Mouse (Mus musculus): ENCODE measurements around the gene Grik4. TPM values are rescaled to one million over a fixed set of nuclear protein-coding genes. Genes with fewer than 3 reads are reported as not detected.

Gene Grik4
- total RNA-seq, 1 experiment = 0.22 TPM

- Histone ChIP-seq H3K9ac (ENCODE audit: insufficient read depth, low read depth, low read length, poor library complexity, severe bottlenecking) (no peak overlapping the region), H3K27ac (ENCODE audit: insufficient read depth, low read depth, low read length, poor library complexity, severe bottlenecking) (no peak overlapping the region), H3K36me3 (ENCODE audit: control insufficient read depth, insufficient read depth, low read length, poor library complexity, severe bottlenecking) (no peaks in the 10 kb centered on the region), H3K9me3 (ENCODE audit: control insufficient read depth, insufficient read depth, low read depth, low read length) (0 out of 2 replicates have a peak, but pooled peaks cover 2% of the 10 kb centered on the region), H3K4me3 (ENCODE audit: insufficient read depth in 1 of 2, low read depth in 1 of 2, low read length in 2 of 2, poor library complexity in 1 of 2, severe bottlenecking in 1 of 2) (no peak overlapping the region), H3K4me1 (ENCODE audit: control insufficient read depth in 2 of 2, insufficient read depth in 2 of 2, low read length in 2 of 2, poor library complexity in 1 of 2) (peaks cover 0 to 2% of the 10 kb centered on the region in 2 experiments; a peak in 1 of 4 replicates)
- in situ Hi-C loops (cut with MboI; ENCODE audit: low sequenced_read_pairs in 2 of 2, unreplicated experiment in 2 of 2) = no loop called here
- DNase-seq (ENCODE audit: low read depth, low spot score) = peak; percentile 35
- TF ChIP-seq HCFC1 (IDR thresholded peaks at IDR 0.05; ENCODE audit: borderline replicate concordance, insufficient read depth, low read length) (no peak), ZNF384 (IDR thresholded peaks at IDR 0.05; ENCODE audit: low read depth, low read length) (no peak), CHD2 (IDR thresholded peaks at IDR 0.05; ENCODE audit: low read depth, low read length) (no peak), MAFK (IDR thresholded peaks at IDR 0.05; ENCODE audit: insufficient read depth, low read depth, low read length) (no peak), ZC3H11A (IDR thresholded peaks at IDR 0.05; ENCODE audit: borderline replicate concordance, low read depth, low read length) (no peak)
Observed at GRCm38 (mm10) chr9:42512312-42512711, 432.0 kb downstream of the Grik4 start.

- TF ChIP-seq MAFK (IDR thresholded peaks at IDR 0.05; ENCODE audit: insufficient read depth, low read depth, low read length) = no peak
- TF ChIP-seq ZNF384 (IDR thresholded peaks at IDR 0.05; ENCODE audit: low read depth, low read length) = no peak
- TF ChIP-seq HCFC1 (IDR thresholded peaks at IDR 0.05; ENCODE audit: borderline replicate concordance, insufficient read depth, low read length) = no peak
- TF ChIP-seq ZC3H11A (IDR thresholded peaks at IDR 0.05; ENCODE audit: borderline replicate concordance, low read depth, low read length) = no peak
- TF ChIP-seq CHD2 (IDR thresholded peaks at IDR 0.05; ENCODE audit: low read depth, low read length) = no peak
- Histone ChIP-seq H3K27ac (ENCODE audit: insufficient read depth, low read depth, low read length, poor library complexity, severe bottlenecking) (no peak overlapping the region), H3K4me3 (ENCODE audit: insufficient read depth in 1 of 2, low read depth in 1 of 2, low read length in 2 of 2, poor library complexity in 1 of 2, severe bottlenecking in 1 of 2) (no peak overlapping the region), H3K9me3 (ENCODE audit: control insufficient read depth, insufficient read depth, low read depth, low read length) (0 out of 2 replicates have a peak, but pooled peaks cover 2% of the 10 kb centered on the region), H3K36me3 (ENCODE audit: control insufficient read depth, insufficient read depth, low read length, poor library complexity, severe bottlenecking) (no peaks in the 10 kb centered on the region), H3K9ac (ENCODE audit: insufficient read depth, low read depth, low read length, poor library complexity, severe bottlenecking) (no peak overlapping the region), H3K4me1 (ENCODE audit: control insufficient read depth in 2 of 2, insufficient read depth in 2 of 2, low read length in 2 of 2, poor library complexity in 1 of 2) (peaks cover 0 to 2% of the 10 kb centered on the region in 2 experiments; a peak in 1 of 4 replicates)
- DNase-seq (ENCODE audit: low read depth, low spot score) = no peak
- in situ Hi-C loops (cut with MboI; ENCODE audit: low sequenced_read_pairs in 2 of 2, unreplicated experiment in 2 of 2) = no loop called here
Observed at GRCm38 (mm10) chr9:42508235-42508634, 436.1 kb downstream of the Grik4 start.

- H3K9ac ChIP-seq (ENCODE audit: insufficient read depth, low read depth, low read length, poor library complexity, severe bottlenecking) = no peak within 1 kb of the TSS
- no peak within 1 kb of the TSS for H3K4me3 ChIP-seq (ENCODE audit: insufficient read depth in 1 of 2, low read depth in 1 of 2, low read length in 2 of 2, poor library complexity in 1 of 2, severe bottlenecking in 1 of 2)
- in situ Hi-C loops (cut with MboI; ENCODE audit: low sequenced_read_pairs in 2 of 2, unreplicated experiment in 2 of 2) = no loop called here
- peaks cover 0 to 2% of the 10 kb centered on the region in 2 experiments; a peak in 1 of 4 replicates for H3K4me1 ChIP-seq (ENCODE audit: control insufficient read depth in 2 of 2, insufficient read depth in 2 of 2, low read length in 2 of 2, poor library complexity in 1 of 2)
- no peak within 1 kb of the TSS for H3K27ac ChIP-seq (ENCODE audit: insufficient read depth, low read depth, low read length, poor library complexity, severe bottlenecking)
- DNase-seq (ENCODE audit: low read depth, low spot score) = no peak
- 0 out of 2 replicates have a peak, but pooled peaks cover 2% of the 10 kb centered on the region for H3K9me3 ChIP-seq (ENCODE audit: control insufficient read depth, insufficient read depth, low read depth, low read length)
- TF ChIP-seq ZNF384 (IDR thresholded peaks at IDR 0.05; ENCODE audit: low read depth, low read length) = no peak
- H3K36me3 ChIP-seq (ENCODE audit: control insufficient read depth, insufficient read depth, low read length, poor library complexity, severe bottlenecking) = no peaks in the 10 kb centered on the region
Observed at GRCm38 (mm10) chr9:42507709-42508108, 436.6 kb downstream of the Grik4 start, which contains the start of gene Tbcel. TSS of gene Tbcel (minus strand) at chr9:42507809.

GRCm38 (mm10) chr9:42507022-42507421 lies 437.3 kb downstream of the Grik4 start:
- H3K9me3 ChIP-seq (ENCODE audit: control insufficient read depth, insufficient read depth, low read depth, low read length) = 0 out of 2 replicates have a peak, but pooled peaks cover 2% of the 10 kb centered on the region
- no peak overlapping the region for H3K4me3 ChIP-seq (ENCODE audit: insufficient read depth in 1 of 2, low read depth in 1 of 2, low read length in 2 of 2, poor library complexity in 1 of 2, severe bottlenecking in 1 of 2)
- no peaks in the 10 kb centered on the region for H3K4me1 ChIP-seq (ENCODE audit: control insufficient read depth in 2 of 2, insufficient read depth in 2 of 2, low read length in 2 of 2, poor library complexity in 1 of 2)
- no peak overlapping the region for H3K9ac ChIP-seq (ENCODE audit: insufficient read depth, low read depth, low read length, poor library complexity, severe bottlenecking)
- in situ Hi-C loops (cut with MboI; ENCODE audit: low sequenced_read_pairs in 2 of 2, unreplicated experiment in 2 of 2) = no loop called here
- DNase-seq (ENCODE audit: low read depth, low spot score) = no peak
- H3K36me3 ChIP-seq (ENCODE audit: control insufficient read depth, insufficient read depth, low read length, poor library complexity, severe bottlenecking) = no peaks in the 10 kb centered on the region
- TF ChIP-seq MAFK (IDR thresholded peaks at IDR 0.05; ENCODE audit: insufficient read depth, low read depth, low read length) (no peak), ZC3H11A (IDR thresholded peaks at IDR 0.05; ENCODE audit: borderline replicate concordance, low read depth, low read length) (no peak), HCFC1 (IDR thresholded peaks at IDR 0.05; ENCODE audit: borderline replicate concordance, insufficient read depth, low read length) (no peak), CHD2 (IDR thresholded peaks at IDR 0.05; ENCODE audit: low read depth, low read length) (no peak), ZNF384 (IDR thresholded peaks at IDR 0.05; ENCODE audit: low read depth, low read length) (no peak)
- no peak overlapping the region for H3K27ac ChIP-seq (ENCODE audit: insufficient read depth, low read depth, low read length, poor library complexity, severe bottlenecking)

GRCm38 (mm10) chr9:42504971-42505510 lies 439.3 kb downstream of the Grik4 start:
- 0 out of 2 replicates have a peak, but pooled peaks cover under 1% of the 10 kb centered on the region for H3K9me3 ChIP-seq (ENCODE audit: control insufficient read depth, insufficient read depth, low read depth, low read length)
- no peak for DNase-seq (ENCODE audit: low read depth, low spot score)
- in situ Hi-C loops (cut with MboI; ENCODE audit: low sequenced_read_pairs in 2 of 2, unreplicated experiment in 2 of 2) = no loop called here
- no peak overlapping the region for H3K27ac ChIP-seq (ENCODE audit: insufficient read depth, low read depth, low read length, poor library complexity, severe bottlenecking)
- no peaks in the 10 kb centered on the region for H3K36me3 ChIP-seq (ENCODE audit: control insufficient read depth, insufficient read depth, low read length, poor library complexity, severe bottlenecking)
- TF ChIP-seq CHD2 (IDR thresholded peaks at IDR 0.05; ENCODE audit: low read depth, low read length) (no peak), ZC3H11A (IDR thresholded peaks at IDR 0.05; ENCODE audit: borderline replicate concordance, low read depth, low read length) (no peak), MAFK (IDR thresholded peaks at IDR 0.05; ENCODE audit: insufficient read depth, low read depth, low read length) (no peak), ZNF384 (IDR thresholded peaks at IDR 0.05; ENCODE audit: low read depth, low read length) (no peak), HCFC1 (IDR thresholded peaks at IDR 0.05; ENCODE audit: borderline replicate concordance, insufficient read depth, low read length) (no peak)
- H3K9ac ChIP-seq (ENCODE audit: insufficient read depth, low read depth, low read length, poor library complexity, severe bottlenecking) = no peak overlapping the region
- H3K4me3 ChIP-seq (ENCODE audit: insufficient read depth in 1 of 2, low read depth in 1 of 2, low read length in 2 of 2, poor library complexity in 1 of 2, severe bottlenecking in 1 of 2) = no peak overlapping the region
- H3K4me1 ChIP-seq (ENCODE audit: control insufficient read depth in 2 of 2, insufficient read depth in 2 of 2, low read length in 2 of 2, poor library complexity in 1 of 2) = no peaks in the 10 kb centered on the region
